Mouse (Mus musculus): ENCODE results near the gene Ephb2. TPM values are rescaled to one million over a fixed set of nuclear protein-coding genes. Genes with fewer than 3 reads are reported as not detected.
A peak's percentile ranks its signal among the peaks of the same experiment; 100 is the strongest.

Gene Ephb2
- polyA plus RNA-seq, 1 experiment, result 4.6 TPM

DNA sequence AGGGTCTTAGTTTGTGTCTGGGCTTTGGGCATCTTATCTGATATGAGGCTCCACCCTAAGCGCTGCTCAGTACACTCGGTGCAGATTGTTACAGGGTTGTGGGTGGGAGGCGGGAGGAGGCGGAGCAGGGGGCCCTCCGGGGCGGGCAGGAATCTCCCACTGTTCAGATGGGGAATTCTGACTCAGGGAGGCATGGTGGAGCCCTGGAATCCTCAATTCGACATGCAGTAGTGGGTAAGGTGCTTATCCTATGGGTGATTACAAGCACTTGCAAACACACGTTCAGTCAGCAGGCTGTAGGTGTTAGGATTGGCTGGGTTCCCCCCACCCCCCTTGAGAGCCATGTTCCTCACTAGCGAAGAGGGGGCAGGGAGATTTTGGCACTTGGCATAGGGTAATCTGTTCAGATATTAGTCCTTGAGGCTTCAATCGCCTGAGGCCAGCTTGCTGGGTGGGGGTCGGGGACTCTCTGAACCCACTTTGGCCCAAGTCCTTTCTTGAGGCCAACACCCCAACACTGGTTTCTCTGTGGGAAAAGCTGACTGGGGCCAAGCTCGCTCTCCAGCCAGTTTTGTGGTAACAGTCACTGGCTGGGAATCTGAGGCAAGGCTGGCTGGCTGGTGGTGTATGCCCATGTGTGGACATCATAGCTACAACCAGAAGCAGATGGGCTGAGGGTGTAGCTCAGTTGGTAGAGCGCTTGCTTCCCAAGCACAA is 186.2 kb downstream of the Ephb2 start:
- 41% methylated on average over 13 of the region's 13 CpGs for WGBS
- Histone ChIP-seq H3K4me1 (ENCODE audit: control insufficient read depth, insufficient read depth, low read length) (no peaks in the 10 kb centered on the region), H3K4me3 (replicated peaks; ENCODE audit: extremely low read depth, low read depth, low read length) (no peak overlapping the region)
- no peak for DNase-seq
- TF ChIP-seq POLR2A (IDR thresholded peaks at IDR 0.05; ENCODE audit: borderline replicate concordance, extremely low read depth, low read depth, low read length), result no peak
- no peak for TF ChIP-seq CTCF (IDR thresholded peaks at IDR 0.05; ENCODE audit: insufficient read depth, low read length)

DNA sequence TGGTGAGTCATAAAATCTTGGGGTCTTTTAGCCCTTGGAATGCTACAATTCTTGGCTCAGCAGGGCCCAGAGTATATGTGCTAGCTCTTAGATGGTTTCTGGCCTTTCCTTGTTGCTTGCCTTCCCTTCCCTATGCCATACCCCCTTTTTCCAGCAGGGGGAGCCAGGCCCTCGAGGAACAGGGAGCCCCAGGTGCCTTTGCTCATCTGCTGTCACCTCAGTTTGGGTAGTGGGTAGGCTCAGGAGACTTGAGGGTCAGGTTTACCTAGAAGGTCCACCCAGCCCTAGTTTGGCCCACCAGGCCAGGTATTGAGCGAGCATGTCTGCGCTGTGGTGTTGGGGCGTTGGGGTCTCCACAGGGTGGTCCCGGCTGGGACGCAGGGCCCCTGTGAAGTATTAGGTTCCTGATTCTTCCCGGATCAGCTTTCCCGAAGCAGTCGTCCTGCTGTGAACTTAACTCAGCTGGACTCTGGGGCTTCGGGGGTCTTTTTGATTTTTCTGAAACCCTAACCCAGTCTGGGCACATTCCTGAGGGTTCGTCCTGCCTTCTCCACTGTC is 186.8 kb downstream of the Ephb2 start:
- peak; percentile 74 for DNase-seq
- TF ChIP-seq CTCF (IDR thresholded peaks at IDR 0.05; ENCODE audit: insufficient read depth, low read length), result peak; percentile 82
- no peak for TF ChIP-seq POLR2A (IDR thresholded peaks at IDR 0.05; ENCODE audit: borderline replicate concordance, extremely low read depth, low read depth, low read length)

DNA sequence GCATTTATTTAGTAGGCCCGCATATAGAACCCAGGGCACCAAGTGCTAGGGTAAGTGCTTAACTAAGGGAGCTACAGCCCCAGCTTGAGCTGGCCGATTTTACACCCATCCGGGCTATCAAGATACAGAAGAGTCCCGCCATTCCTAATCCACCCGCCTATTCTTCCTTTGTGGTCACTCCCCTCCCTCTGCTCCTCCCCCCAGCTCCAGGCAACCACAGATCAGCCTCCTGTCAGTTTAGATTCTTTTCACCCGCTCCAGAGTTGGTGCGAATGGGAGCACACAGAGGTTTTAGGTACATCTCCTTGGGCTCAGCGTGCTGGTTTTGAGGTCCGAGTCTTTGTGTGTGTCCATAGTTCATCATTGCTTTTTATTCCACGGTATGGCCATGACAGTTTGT is 196.9 kb downstream of the Ephb2 start:
- 15% methylated on average over 10 of the region's 10 CpGs for WGBS
- Histone ChIP-seq H3K4me1 (ENCODE audit: control insufficient read depth, insufficient read depth, low read length) (no peaks in the 10 kb centered on the region), H3K4me3 (replicated peaks; ENCODE audit: extremely low read depth, low read depth, low read length) (no peak overlapping the region)
- DNase-seq, result no peak
- no peak for TF ChIP-seq CTCF (IDR thresholded peaks at IDR 0.05; ENCODE audit: insufficient read depth, low read length)
- TF ChIP-seq POLR2A (IDR thresholded peaks at IDR 0.05; ENCODE audit: borderline replicate concordance, extremely low read depth, low read depth, low read length), result no peak

More for the DNA sequence above, 186.8 kb downstream of the Ephb2 start:
- Histone ChIP-seq H3K4me3 (replicated peaks; ENCODE audit: extremely low read depth, low read depth, low read length) (no peak overlapping the region), H3K4me1 (ENCODE audit: control insufficient read depth, insufficient read depth, low read length) (no peaks in the 10 kb centered on the region)
- 17% methylated on average over 11 of the region's 11 CpGs for WGBS

DNA sequence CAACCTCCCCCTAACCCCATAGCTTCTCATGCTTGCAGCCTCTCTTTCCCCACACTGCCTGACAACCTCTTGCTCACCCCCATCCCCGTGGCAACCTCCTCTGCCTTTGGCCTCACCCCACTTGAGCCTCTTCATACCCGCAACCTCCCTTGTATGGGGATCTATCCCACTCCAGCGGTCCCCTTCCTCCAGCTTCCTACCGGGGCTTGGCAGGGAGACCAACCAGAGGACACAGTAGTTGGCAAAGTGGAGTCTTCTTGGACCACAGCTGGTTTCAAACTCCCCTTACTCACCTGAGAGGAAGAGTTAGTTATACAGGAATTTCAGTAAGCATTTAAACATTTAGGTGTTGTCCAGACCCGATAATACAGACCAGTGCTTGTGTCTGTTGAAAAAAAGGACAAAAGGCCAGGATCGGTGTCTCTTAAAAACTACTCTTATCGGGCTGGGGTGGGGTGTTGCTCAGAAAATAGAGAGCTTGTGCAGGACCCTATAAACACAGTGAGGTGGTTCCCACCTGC is 197.5 kb downstream of the Ephb2 start:
- Histone ChIP-seq H3K4me3 (replicated peaks; ENCODE audit: extremely low read depth, low read depth, low read length) (no peak overlapping the region), H3K4me1 (ENCODE audit: control insufficient read depth, insufficient read depth, low read length) (no peaks in the 10 kb centered on the region)
- no peak for DNase-seq
- 51% methylated on average over 7 of the region's 7 CpGs for WGBS
- TF ChIP-seq POLR2A (IDR thresholded peaks at IDR 0.05; ENCODE audit: borderline replicate concordance, extremely low read depth, low read depth, low read length) (no peak), CTCF (IDR thresholded peaks at IDR 0.05; ENCODE audit: insufficient read depth, low read length) (no peak)

DNA sequence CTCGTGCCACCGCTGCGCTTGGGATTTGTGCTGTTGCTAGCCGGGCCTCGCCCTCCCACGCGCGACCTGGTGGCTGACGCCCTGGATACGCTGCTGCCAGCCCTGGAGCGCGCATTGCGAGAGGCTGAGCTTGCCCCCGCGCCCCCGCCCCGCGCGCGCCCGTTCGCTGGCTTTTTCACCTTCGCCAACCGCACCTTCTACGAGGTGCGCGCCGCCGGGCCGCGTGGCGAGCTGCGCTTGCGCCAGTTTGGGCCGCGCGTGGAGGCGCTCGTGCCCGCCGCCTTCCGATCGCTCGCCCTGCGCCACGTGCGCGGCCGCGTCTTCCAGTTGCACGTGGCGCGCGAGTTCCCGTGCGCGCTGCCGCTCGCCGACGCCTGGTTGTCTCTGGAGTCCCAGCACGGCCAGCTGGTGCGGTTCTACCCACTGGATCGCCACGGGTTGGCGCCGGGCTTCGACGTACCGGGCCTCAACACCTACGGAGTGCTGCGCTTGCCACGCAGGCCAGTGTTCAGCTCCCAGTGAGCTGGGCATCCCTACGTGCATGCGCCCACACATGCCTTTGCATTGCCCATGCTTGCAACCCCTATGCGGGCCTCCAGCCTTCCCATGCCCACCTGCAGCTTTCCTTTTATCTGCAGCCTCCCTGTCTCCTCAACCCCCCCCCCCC is 198.1 kb downstream of the Ephb2 start:
- TF ChIP-seq POLR2A (IDR thresholded peaks at IDR 0.05; ENCODE audit: borderline replicate concordance, extremely low read depth, low read depth, low read length) (no peak), CTCF (IDR thresholded peaks at IDR 0.05; ENCODE audit: insufficient read depth, low read length) (no peak)
- H3K4me3 ChIP-seq (replicated peaks; ENCODE audit: extremely low read depth, low read depth, low read length), result no peak overlapping the region
- H3K4me1 ChIP-seq (ENCODE audit: control insufficient read depth, insufficient read depth, low read length), result no peaks in the 10 kb centered on the region
- no peak for DNase-seq
- 3% methylated on average over 76 of the region's 76 CpGs for WGBS

DNA sequence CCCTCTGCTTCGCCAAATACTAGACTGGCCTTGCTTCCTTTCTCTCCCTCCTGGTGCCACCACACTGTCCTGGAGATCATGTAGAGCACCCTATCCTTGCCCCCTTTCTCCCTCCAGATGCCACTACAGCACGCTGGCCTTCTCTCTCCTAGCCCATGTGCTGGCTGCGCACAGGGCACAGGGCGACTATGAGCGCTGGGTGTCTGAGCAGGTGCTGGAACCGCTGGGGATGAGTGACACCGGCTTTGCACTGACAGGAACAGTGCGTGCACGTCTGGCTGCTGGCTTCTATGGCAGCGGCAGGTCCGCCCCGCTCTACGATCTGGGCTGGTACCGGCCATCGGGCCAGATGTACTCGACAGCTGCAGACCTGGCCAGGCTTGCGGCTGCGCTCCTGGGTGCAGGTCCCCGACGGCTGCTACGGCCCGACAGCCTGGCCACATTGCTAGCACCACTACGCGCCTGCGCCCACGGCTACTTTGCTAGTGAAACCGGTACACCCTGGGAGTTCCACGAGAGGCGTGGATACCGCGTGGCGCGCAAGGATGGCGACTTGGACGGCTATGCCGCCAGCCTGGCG is 198.7 kb downstream of the Ephb2 start:
- WGBS, result 19% methylated on average over 37 of the region's 37 CpGs
- TF ChIP-seq CTCF (IDR thresholded peaks at IDR 0.05; ENCODE audit: insufficient read depth, low read length), result no peak
- no peak for TF ChIP-seq POLR2A (IDR thresholded peaks at IDR 0.05; ENCODE audit: borderline replicate concordance, extremely low read depth, low read depth, low read length)
- Histone ChIP-seq H3K4me3 (replicated peaks; ENCODE audit: extremely low read depth, low read depth, low read length) (no peak overlapping the region), H3K4me1 (ENCODE audit: control insufficient read depth, insufficient read depth, low read length) (no peaks in the 10 kb centered on the region)
- DNase-seq, result no peak

DNA sequence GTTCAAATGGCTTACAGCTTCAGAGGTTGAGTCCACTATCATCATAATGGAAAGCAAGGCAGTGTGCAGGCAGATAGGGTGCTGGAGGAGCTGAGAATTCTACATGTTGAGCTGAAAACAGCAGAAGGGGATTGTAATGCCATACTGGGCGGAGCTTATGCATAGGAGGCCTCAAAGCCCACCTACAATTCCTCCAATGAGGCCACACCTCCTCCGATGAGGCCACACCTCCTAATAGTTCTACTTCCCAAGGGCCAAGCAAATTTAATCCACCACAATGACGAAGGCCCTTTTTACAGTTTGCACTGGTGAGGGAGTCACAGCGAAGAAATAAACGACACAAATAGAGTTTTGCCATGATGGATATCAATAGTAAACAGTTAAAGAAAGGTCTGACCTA is 199.3 kb downstream of the Ephb2 start:
- DNase-seq, result no peak
- WGBS, result 66% methylated on average over 5 of the region's 5 CpGs
- Histone ChIP-seq H3K4me1 (ENCODE audit: control insufficient read depth, insufficient read depth, low read length) (no peaks in the 10 kb centered on the region), H3K4me3 (replicated peaks; ENCODE audit: extremely low read depth, low read depth, low read length) (no peak overlapping the region)
- TF ChIP-seq CTCF (IDR thresholded peaks at IDR 0.05; ENCODE audit: insufficient read depth, low read length) (no peak), POLR2A (IDR thresholded peaks at IDR 0.05; ENCODE audit: borderline replicate concordance, extremely low read depth, low read depth, low read length) (no peak)

DNA sequence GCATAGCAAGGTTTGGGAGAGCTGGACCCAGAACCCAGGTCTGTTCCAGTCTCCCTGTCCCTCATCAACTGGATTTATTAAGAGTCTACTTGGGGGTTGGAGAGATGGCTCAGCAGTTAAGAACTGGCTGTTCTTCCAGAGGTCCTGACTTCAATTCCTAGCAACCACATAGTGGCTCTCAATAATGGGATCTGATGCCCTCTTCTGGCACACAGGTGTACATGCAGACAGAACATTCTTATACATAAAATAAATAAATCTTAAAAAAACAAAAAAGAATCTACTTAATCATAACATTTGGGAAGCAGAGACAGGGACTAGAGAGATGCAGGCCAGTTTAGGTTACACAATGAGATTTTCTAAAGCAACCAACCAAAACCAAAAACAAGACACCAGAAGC is 199.8 kb downstream of the Ephb2 start:
- no peak for DNase-seq
- TF ChIP-seq CTCF (IDR thresholded peaks at IDR 0.05; ENCODE audit: insufficient read depth, low read length), result no peak
- TF ChIP-seq POLR2A (IDR thresholded peaks at IDR 0.05; ENCODE audit: borderline replicate concordance, extremely low read depth, low read depth, low read length), result no peak

DNA sequence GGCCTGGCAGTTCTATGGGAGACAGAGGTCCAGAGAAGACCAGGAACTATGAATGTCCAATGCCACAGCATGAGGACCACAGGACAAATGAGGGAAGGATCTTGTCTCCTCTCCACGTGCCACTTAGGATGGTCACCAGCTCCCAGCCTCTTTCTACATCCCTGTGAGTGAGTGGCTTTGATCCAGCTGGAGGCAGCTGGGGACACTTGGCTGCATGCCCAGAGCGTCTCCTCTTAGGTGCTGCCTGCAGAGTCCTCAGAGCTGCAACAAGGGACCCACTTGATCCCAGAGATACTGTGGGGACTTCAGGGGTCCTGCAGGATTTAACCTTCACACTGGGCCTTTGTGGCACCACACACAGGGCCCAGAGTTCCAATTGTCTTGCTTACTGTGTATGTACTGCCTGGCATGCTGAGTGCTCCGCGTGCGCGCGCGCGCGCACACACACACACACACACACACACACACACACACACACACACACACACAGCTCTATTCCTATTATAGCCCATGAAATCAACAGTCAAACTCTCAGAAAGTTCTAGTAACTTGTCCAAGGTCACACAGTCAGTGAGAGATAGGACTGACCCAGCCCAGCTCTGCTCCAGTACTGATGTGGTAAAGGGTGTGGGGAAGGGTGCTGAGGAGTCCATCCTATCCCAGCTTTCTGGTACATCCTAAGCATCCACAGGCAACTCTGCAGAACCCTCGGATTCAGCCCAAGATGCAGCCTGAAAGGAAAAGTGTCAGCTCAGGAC is 204.4 kb downstream of the Ephb2 start:
- TF ChIP-seq CTCF (IDR thresholded peaks at IDR 0.05; ENCODE audit: insufficient read depth, low read length), result no peak
- WGBS, result 83% methylated on average over 11 of the region's 11 CpGs
- Histone ChIP-seq H3K4me3 (replicated peaks; ENCODE audit: extremely low read depth, low read depth, low read length) (no peak overlapping the region), H3K4me1 (ENCODE audit: control insufficient read depth, insufficient read depth, low read length) (no peaks in the 10 kb centered on the region)
- no peak for DNase-seq

More for the DNA sequence above, 199.8 kb downstream of the Ephb2 start:
- no peaks in the 10 kb centered on the region for H3K4me1 ChIP-seq (ENCODE audit: control insufficient read depth, insufficient read depth, low read length)
- H3K4me3 ChIP-seq (replicated peaks; ENCODE audit: extremely low read depth, low read depth, low read length), result no peak overlapping the region

Measured in lung, adult 2 months (tissue).